Mouse (Mus musculus) forebrain, embryonic 11.5 days (tissue): Measurements from ENCODE around the gene Vangl1. TPM values are rescaled to one million over a fixed set of nuclear protein-coding genes. Genes with fewer than 3 reads are reported as not detected.

Source experiments
- ATAC-seq: fragments of 200-750 bp; cut with Nextera tagmentation; replicated peaks from 2 replicates; pipeline ENCODE4 v1.8.0; 2017; ENCODE audit warnings: moderate TSS enrichment; ENCODE audit not compliant: low FRiP score
- DNase-seq: peaks from one replicate; pipeline ENCODE4 v3.0.0-alpha.2; 2017; ENCODE audit warnings: low spot score
- H3K27ac ChIP-seq: fragments of 300-500 bp; sonication (generic); 2 replicates; pipeline ENCODE4 v1.5.1; 2014; ENCODE audit warnings: low read depth, low read length
- H3K27me3 ChIP-seq: fragments of 300-500 bp; sonication (generic); 2 replicates; pipeline ENCODE4 v1.6.1; 2014; ENCODE audit warnings: mild to moderate bottlenecking, low read length, mixed read lengths; ENCODE audit not compliant: control insufficient read depth, insufficient read depth
- H3K36me3 ChIP-seq: fragments of 300-500 bp; sonication (generic); 2 replicates; pipeline ENCODE4 v1.6.1; 2014; ENCODE audit warnings: mild to moderate bottlenecking, low read length, moderate library complexity, mixed read lengths; ENCODE audit not compliant: control insufficient read depth, insufficient read depth
- H3K4me1 ChIP-seq: fragments of 300-500 bp; sonication (generic); replicated peaks from 2 replicates; pipeline ENCODE4 v1.6.1; 2014; ENCODE audit warnings: low read length, mixed read lengths; ENCODE audit not compliant: control insufficient read depth, insufficient read depth
- H3K4me2 ChIP-seq: fragments of 300-500 bp; sonication (generic); 2 replicates; pipeline ENCODE4 v1.6.1; 2014; ENCODE audit warnings: low read depth, mild to moderate bottlenecking, low read length, moderate library complexity, mixed read lengths; ENCODE audit not compliant: severe bottlenecking
- H3K4me3 ChIP-seq: fragments of 300-500 bp; sonication (generic); 2 replicates; pipeline ENCODE4 v1.5.1; 2014; ENCODE audit warnings: low read depth, low read length
- H3K9ac ChIP-seq: fragments of 300-500 bp; sonication (generic); 2 replicates; pipeline ENCODE4 v1.6.1; 2014; ENCODE audit warnings: low read length
- H3K9me3 ChIP-seq: fragments of 300-500 bp; sonication (generic); 2 replicates; pipeline ENCODE4 v1.6.1; 2016; ENCODE audit warnings: low read length, mixed read lengths; ENCODE audit not compliant: control insufficient read depth
- WGBS: fragments of 180-500 bp; shearing (Covaris S2); extraction: QIAGEN DNeasy Blood & Tissue Kit; methylation state at CpG from one replicate; pipeline ENCODE4 v1.1.7; 2014; 5-methylcytosine and 5-hydroxymethylcytosine counted together
- polyA plus RNA-seq: library from polyadenylated mRNA; unstranded; fragments of >200 nt; fragmentation: Nextera tagmentation; extraction: Ambion mirVana; gene quantifications from 2 replicates; pipeline ENCODE4 v1.2.1, GENCODE M21; 2014

Gene Vangl1
- polyA plus RNA-seq, 1 experiment from 2014 or later, result 8.1 TPM

DNA sequence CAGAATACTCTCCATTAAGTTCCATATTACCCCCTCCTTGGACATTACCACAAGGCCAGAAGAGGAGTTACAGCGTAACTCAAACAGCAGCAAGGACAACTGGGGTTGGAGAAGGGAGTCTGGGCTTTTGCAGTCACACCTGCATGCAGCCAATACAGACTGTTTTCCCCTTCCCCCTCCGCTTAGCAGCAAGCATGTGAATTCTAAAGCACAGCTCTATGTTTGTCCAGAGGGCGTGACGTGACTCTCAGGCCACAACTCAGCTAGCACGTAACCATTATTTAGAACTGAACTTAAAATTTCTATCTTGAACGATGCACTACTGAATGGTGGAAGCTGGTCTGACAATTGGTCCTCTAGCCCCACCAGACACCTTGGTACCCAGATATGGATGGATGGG is 63.9 kb downstream of the Vangl1 start:
- Histone ChIP-seq H3K9me3 (no peaks in the 10 kb centered on the region), H3K4me3 (no peak overlapping the region), H3K9ac (no peak overlapping the region), H3K4me2 (no peak overlapping the region), H3K4me1 (peaks cover 3% of the 10 kb centered on the region; the same call in 1 of the 2 replicates), H3K36me3 (no peaks in the 10 kb centered on the region), H3K27me3 (no peaks in the 10 kb centered on the region), H3K27ac (no peak overlapping the region)
- DNase-seq (no peak), ATAC-seq (no peak)
- WGBS, result 91% methylated on average over 6 of the region's 6 CpGs

DNA sequence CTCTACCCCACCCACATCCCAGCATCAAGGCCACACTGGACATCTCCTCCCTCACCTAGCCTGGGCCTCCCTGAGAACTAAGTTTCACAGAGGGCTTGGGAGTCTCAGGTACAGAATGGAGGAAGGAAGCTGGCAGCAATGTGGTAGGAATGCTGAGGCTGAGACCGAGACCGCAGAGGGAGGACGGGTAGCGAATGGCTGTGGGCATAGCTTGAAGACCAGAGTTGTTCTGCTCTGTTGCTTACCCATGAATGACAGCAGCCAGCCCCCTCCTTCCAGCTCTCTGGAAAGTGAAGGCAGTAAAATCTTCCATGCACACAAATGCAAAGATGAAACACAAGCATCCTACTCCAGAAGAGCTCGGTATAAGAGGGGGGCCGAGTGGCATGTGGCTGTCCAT is 65.6 kb downstream of the Vangl1 start:
- no peaks in the 10 kb centered on the region for H3K9me3 ChIP-seq
- H3K9ac ChIP-seq, result no peak overlapping the region
- no peak overlapping the region for H3K27ac ChIP-seq
- ATAC-seq (no peak), DNase-seq (no peak)
- H3K4me2 ChIP-seq, result no peak overlapping the region
- H3K4me1 ChIP-seq, result no peaks in the 10 kb centered on the region; the same call in none of the 2 replicates
- H3K36me3 ChIP-seq, result no peaks in the 10 kb centered on the region
- WGBS, result 74% methylated on average over 6 of the region's 6 CpGs
- no peak overlapping the region for H3K4me3 ChIP-seq
- H3K27me3 ChIP-seq, result no peaks in the 10 kb centered on the region

DNA sequence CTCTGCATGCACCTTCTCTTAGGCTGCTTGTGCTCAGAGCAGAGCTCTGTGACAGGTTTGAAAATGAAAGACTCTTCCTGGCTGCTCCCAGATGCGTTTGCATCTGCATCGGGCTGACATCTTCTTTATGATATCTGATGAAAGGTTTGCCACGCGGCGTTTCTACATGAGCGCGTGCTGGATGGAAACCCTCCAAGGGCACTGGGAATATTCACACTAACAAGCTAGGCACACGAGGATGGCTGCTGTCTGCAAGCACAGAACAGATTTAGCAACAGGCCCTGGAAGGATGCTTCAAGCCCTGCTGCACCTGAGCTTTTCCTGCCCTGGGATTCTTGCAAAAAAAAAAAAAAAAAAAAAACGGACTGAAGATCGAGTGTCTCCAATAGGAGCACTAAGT is 67.3 kb downstream of the Vangl1 start:
- H3K9me3 ChIP-seq, result no peaks in the 10 kb centered on the region
- ATAC-seq (no peak), DNase-seq (no peak)
- no peak overlapping the region for H3K27ac ChIP-seq
- WGBS, result 86% methylated on average over 10 of the region's 10 CpGs
- no peaks in the 10 kb centered on the region for H3K36me3 ChIP-seq
- no peaks in the 10 kb centered on the region for H3K27me3 ChIP-seq
- H3K4me1 ChIP-seq, result no peaks in the 10 kb centered on the region; the same call in none of the 2 replicates
- no peak overlapping the region for H3K4me3 ChIP-seq
- no peak overlapping the region for H3K4me2 ChIP-seq
- H3K9ac ChIP-seq, result no peak overlapping the region

DNA sequence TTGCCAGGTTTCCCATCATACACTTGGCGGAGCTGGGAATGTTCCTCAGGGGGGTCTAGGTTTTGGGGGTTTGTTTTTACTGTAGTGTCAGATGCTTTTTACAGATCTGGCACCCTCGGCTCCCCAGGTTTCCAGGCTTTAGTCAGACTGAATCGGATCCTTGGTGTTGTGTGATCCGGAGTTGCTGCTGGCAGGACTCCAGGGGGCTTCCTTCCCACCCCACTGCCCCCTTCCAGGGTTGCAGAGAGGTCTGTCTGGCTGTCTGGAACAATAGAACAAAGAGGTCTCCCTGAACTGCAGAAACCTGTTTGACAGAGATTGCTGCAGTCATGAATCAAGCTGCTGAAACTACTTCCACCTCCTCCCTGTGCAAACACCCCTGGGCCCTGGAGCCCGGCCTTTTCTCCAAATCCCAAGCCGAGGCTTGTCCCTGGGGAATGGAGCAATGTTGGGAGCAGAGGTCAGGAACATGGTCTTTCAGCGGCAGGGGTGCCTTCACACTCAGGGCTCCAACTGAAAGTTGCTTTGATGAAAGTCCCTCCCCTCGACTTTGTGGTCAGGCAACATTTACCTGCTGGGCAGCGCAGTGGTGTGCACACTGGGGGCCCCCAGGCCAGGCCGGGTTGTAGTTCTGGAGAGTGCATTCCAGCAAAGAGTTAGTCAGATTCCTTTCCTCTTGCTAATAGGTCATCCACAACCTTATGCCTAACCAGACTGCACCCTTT is 68.9 kb downstream of the Vangl1 start:
- Histone ChIP-seq H3K36me3 (no peaks in the 10 kb centered on the region), H3K27ac (no peak overlapping the region), H3K9me3 (no peaks in the 10 kb centered on the region), H3K4me3 (no peak overlapping the region), H3K4me1 (no peaks in the 10 kb centered on the region; the same call in none of the 2 replicates), H3K27me3 (no peaks in the 10 kb centered on the region), H3K4me2 (no peak overlapping the region), H3K9ac (peak overlapping the region; percentile 12; the same call in 1 of the 2 replicates)
- WGBS, result 29% methylated on average over 10 of the region's 10 CpGs
- no peak for ATAC-seq
- no peak for DNase-seq

DNA sequence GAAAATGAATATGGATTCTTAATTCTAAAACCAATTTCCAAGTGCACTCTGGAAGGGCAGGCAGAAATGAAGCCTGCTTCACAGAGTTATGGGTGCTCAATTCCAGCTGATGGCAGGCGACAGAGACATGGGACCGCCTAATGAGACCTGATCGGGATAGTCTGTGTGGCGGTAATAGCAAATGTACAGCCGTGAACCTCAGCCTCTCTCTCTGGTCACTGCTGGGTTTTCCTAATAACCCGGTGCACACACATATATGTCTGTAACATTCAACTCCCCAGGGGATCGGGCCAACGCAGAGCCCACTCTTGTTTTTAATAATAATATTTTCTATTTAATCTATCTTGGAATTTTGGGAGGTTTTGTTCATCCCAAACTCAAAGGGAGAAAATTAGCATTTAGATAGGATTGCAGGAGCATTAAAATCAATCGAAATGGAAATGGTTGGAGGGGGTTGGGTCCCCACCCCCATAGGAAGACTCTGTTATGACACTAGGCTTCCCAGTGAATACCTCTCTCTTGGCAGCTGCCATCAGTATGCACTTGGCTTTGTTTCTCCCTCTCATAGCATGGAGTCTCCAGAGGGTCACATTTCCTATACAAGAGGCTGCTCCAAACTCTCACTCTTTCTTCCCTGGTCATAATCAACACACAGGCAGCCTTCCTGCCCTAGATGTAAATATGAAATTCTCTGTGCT is 72.7 kb downstream of the Vangl1 start:
- WGBS, result 93% methylated on average over 9 of the region's 9 CpGs
- Histone ChIP-seq H3K27me3 (no peaks in the 10 kb centered on the region), H3K4me2 (no peak overlapping the region), H3K9me3 (no peaks in the 10 kb centered on the region), H3K27ac (no peak overlapping the region), H3K9ac (no peak overlapping the region), H3K4me1 (no peaks in the 10 kb centered on the region; the same call in none of the 2 replicates), H3K4me3 (no peak overlapping the region), H3K36me3 (no peaks in the 10 kb centered on the region)
- ATAC-seq (no peak), DNase-seq (no peak)

DNA sequence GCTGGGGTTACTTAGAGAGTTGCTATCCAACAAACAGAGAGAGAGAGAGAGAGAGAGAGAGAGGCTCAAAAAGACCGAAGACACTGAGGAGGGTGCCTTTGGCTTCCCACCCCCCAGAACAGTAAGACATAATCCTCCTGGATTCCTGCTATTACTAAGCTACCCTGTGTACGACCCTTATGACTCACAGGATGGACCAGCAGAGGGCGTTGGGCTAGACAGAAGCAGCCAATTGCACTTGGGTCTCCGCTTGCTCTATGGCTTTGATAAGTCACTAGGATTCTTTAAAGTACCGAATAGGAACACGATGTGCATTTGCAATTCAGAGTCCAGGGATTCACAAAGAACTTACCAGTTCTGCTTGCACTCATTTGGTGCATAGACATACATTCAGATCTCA is 74.0 kb downstream of the Vangl1 start:
- Histone ChIP-seq H3K4me3 (no peak overlapping the region), H3K9ac (no peak overlapping the region), H3K4me2 (no peak overlapping the region), H3K36me3 (no peaks in the 10 kb centered on the region), H3K27ac (no peak overlapping the region), H3K4me1 (no peaks in the 10 kb centered on the region; the same call in 1 of the 2 replicates), H3K9me3 (no peaks in the 10 kb centered on the region), H3K27me3 (no peaks in the 10 kb centered on the region)
- DNase-seq (no peak), ATAC-seq (no peak)
- WGBS, result 75% methylated on average over 6 of the region's 6 CpGs

DNA sequence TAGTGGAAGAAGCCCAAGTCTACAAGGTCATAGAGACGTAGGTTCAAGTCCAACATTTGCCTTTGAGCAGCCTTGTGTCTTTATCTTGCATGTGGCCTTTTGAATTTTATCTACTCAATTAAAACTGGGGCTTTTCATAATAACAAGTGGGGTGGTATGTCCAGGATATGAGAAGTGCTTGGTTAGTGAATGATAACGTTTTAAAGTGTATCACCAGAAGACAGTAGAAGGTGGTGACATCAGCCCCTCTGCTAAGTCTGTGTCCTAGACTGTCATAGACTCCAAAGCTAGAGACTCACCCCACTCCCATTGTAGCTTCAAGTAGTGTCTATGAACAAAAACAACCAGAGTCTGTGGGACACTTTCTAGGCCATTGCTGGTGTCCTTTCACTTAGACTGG is 76.3 kb downstream of the Vangl1 start:
- Histone ChIP-seq H3K9me3 (no peaks in the 10 kb centered on the region), H3K4me2 (no peak overlapping the region), H3K4me3 (no peak overlapping the region), H3K4me1 (no peaks in the 10 kb centered on the region), H3K9ac (no peak overlapping the region), H3K27me3 (no peaks in the 10 kb centered on the region), H3K27ac (no peak overlapping the region), H3K36me3 (no peaks in the 10 kb centered on the region)
- ATAC-seq (no peak), DNase-seq (no peak)
- WGBS, result 84% methylated on average over 2 of the region's 2 CpGs

DNA sequence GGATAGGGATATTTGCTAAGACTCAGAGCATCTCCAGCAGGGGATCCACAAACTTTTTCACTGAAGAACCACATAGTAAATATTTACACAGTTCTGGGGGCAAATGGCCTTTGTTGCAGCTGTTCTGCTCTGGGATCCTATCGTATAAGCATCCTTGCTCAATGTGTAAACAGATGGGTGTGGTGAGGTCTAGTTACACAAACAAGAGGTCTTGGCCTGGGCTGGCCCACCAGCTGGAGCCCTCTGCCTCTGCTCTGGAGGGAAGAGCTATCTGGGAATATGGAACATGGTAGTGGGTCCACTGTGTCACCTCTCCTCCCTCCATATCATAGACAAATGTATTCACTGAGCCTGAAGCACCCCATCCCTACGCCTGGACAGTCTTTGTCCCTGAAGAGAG is 77.4 kb downstream of the Vangl1 start:
- WGBS, result 87% methylated on average over 2 of the region's 2 CpGs

More for the DNA sequence above, 77.4 kb downstream of the Vangl1 start:
- Histone ChIP-seq H3K36me3 (no peaks in the 10 kb centered on the region), H3K4me3 (no peak overlapping the region), H3K9me3 (no peaks in the 10 kb centered on the region), H3K27me3 (no peaks in the 10 kb centered on the region), H3K9ac (no peak overlapping the region), H3K27ac (no peak overlapping the region), H3K4me2 (no peak overlapping the region), H3K4me1 (no peaks in the 10 kb centered on the region)
- DNase-seq (no peak), ATAC-seq (no peak)
